Comparison of ENCODE assay signal across 12 mouse cellular contexts in the genomic region with DNA sequence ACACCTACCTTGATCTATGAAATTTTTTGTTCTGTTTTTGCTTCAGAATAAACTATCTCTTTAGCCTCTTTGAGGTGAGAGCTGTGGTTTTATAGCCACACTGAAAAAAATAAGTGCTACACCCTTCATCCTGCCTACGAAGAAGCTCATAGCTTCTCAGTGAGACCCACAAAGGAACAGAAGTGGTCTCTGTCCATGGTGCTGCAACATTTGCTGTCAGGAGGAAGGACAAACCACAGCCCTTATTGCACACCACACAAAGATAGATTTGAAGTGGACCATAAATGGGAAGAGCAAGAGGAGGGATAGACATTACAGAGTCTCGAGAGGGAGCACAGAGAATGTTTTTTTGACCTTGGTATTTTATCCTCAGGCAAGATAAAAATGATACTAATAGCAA. TPM values are rescaled to one million over a fixed set of nuclear protein-coding genes. Genes with fewer than 3 reads are reported as not detected.
DNase-seq lines count a peak whose midpoint lies in the region; ATAC-seq lines count a peak whose summit lies in the region.
"Had no signal": no experiment of that assay in that cellular context is flagged by ENCODE, and none has a peak within 500 bp of the region (broad histone marks: within the 10 kb centered on the region; RNA-seq: fewer than 3 reads in every experiment).

No protein-coding gene starts in this region.

- H3K9me3 ChIP-seq in embryonic facial prominence, embryonic 11.5 days (replicated peaks; ENCODE audit: control insufficient read depth, low read length), result no peaks in the 10 kb centered on the region
- H3K9me3 ChIP-seq in hindbrain, embryonic 12.5 days (replicated peaks), result no peaks in the 10 kb centered on the region
- H3K9me3 ChIP-seq: hindbrain, embryonic 15.5 days; lung, embryonic 15.5 days had no signal

- no peaks in the 10 kb centered on the region for H3K27me3 ChIP-seq in embryonic facial prominence, embryonic 11.5 days (ENCODE audit: control insufficient read depth, insufficient read depth, low read length)
- H3K27me3 ChIP-seq in hindbrain, embryonic 12.5 days, result no peaks in the 10 kb centered on the region
- H3K27me3 ChIP-seq: hindbrain, embryonic 15.5 days; lung, embryonic 15.5 days had no signal

- H3K36me3 ChIP-seq in embryonic facial prominence, embryonic 11.5 days (replicated peaks; ENCODE audit: control insufficient read depth, insufficient read depth, low read depth, low read length), result no peaks in the 10 kb centered on the region
- no peaks in the 10 kb centered on the region for H3K36me3 ChIP-seq in hindbrain, embryonic 12.5 days
- H3K36me3 ChIP-seq: hindbrain, embryonic 15.5 days; lung, embryonic 15.5 days had no signal

- peaks cover 3% of the 10 kb centered on the region; the same call in 1 of the 2 replicates for H3K4me1 ChIP-seq in embryonic facial prominence, embryonic 11.5 days (ENCODE audit: control insufficient read depth, insufficient read depth, low read length)
- H3K4me1 ChIP-seq in hindbrain, embryonic 12.5 days, result peaks cover 14% of the 10 kb centered on the region
- H3K4me1 ChIP-seq: hindbrain, embryonic 15.5 days; lung, embryonic 15.5 days had no signal

- no peak overlapping the region for H3K27ac ChIP-seq in embryonic facial prominence, embryonic 11.5 days (replicated peaks; ENCODE audit: low read depth, low read length)
- no peak overlapping the region for H3K27ac ChIP-seq in hindbrain, embryonic 12.5 days
- H3K27ac ChIP-seq: hindbrain, embryonic 15.5 days; lung, embryonic 15.5 days had no signal

- DNase-seq in embryo, embryonic 10 days (ENCODE audit: low spot score), result peak; percentile 82
- DNase-seq in embryo, embryonic 9.5 days (ENCODE audit: extremely low spot score), result no peak
- DNase-seq in retina, embryonic 14.5 days (ENCODE audit: low spot score), result peak; percentile 50
- DNase-seq in retina, postnatal 1 day, result no peak
- DNase-seq in embryonic facial prominence, embryonic 11.5 days (ENCODE audit: low spot score), result peak; percentile 76
- DNase-seq in thymus, postnatal 4 days, result peak; percentile 72
- no peak for DNase-seq in MN1 (ENCODE audit: low spot score)
- DNase-seq: gastrocnemius, postnatal 25 days; spleen, adult 18-20 months had no signal

- no peak for ATAC-seq in embryonic facial prominence, embryonic 11.5 days (replicated peaks; ENCODE audit: insufficient number of reproducible peaks, low FRiP score, low TSS enrichment, low read depth)
- no peak for ATAC-seq in hindbrain, embryonic 12.5 days (ENCODE audit: low FRiP score)

- no peak overlapping the region for H3K4me2 ChIP-seq in embryonic facial prominence, embryonic 11.5 days (ENCODE audit: low read depth, low read length)
- no peak overlapping the region for H3K4me2 ChIP-seq in hindbrain, embryonic 12.5 days (replicated peaks)
- H3K4me2 ChIP-seq: hindbrain, embryonic 15.5 days; lung, embryonic 15.5 days had no signal

- H3K9ac ChIP-seq in embryonic facial prominence, embryonic 11.5 days (replicated peaks; ENCODE audit: low read length), result no peak overlapping the region
- no peak overlapping the region for H3K9ac ChIP-seq in hindbrain, embryonic 12.5 days
- H3K9ac ChIP-seq: hindbrain, embryonic 15.5 days; lung, embryonic 15.5 days had no signal

- no peak overlapping the region for H3K4me3 ChIP-seq in embryonic facial prominence, embryonic 11.5 days (ENCODE audit: low read depth, low read length)
- no peak overlapping the region for H3K4me3 ChIP-seq in hindbrain, embryonic 12.5 days
- H3K4me3 ChIP-seq: hindbrain, embryonic 15.5 days; lung, embryonic 15.5 days had no signal

- 44% methylated on average over 2 of the region's 2 CpGs for WGBS in embryonic facial prominence, embryonic 11.5 days
- 59% methylated on average over 2 of the region's 2 CpGs for WGBS in hindbrain, embryonic 12.5 days

RNA-seq across cellular contexts. Expression of a gene that starts 16.4 kb away (rescaled TPM):
- 23.8 and 27.8 TPM in 2 replicates for polyA plus RNA-seq in embryonic facial prominence, embryonic 11.5 days (2014; fragmentation: Nextera tagmentation; extraction: Ambion mirVana)
- polyA plus RNA-seq in hindbrain, embryonic 12.5 days (2016; fragmentation: Nextera tagmentation; extraction: Ambion mirVana), result 68.6 and 69.0 TPM in 2 replicates

RNA-seq across cellular contexts. Expression of a gene that starts 54.0 kb away (rescaled TPM):
- polyA plus RNA-seq in embryonic facial prominence, embryonic 11.5 days (2014; fragmentation: Nextera tagmentation; extraction: Ambion mirVana), result 23.5 and 26.2 TPM in 2 replicates
- polyA plus RNA-seq in hindbrain, embryonic 12.5 days (2016; fragmentation: Nextera tagmentation; extraction: Ambion mirVana), result 30.5 and 32.5 TPM in 2 replicates

Comparison
In these comparisons a context has a peak if more than half of its experiments do, and no peak if none do; other contexts are left out.
1. DNase-seq: peak in embryo, embryonic 10 days (single experiment), retina, embryonic 14.5 days (single experiment), embryonic facial prominence, embryonic 11.5 days (single experiment) and thymus, postnatal 4 days (single experiment); none in embryo, embryonic 9.5 days (single experiment), retina, postnatal 1 day (single experiment) and MN1 (single experiment).